Mouse (Mus musculus) testis, adult 2 months (tissue): Measurements from ENCODE around the gene Gbp2b.

ENCODE experiments used
- CTCF ChIP-seq: fragments of 200-500 bp; IDR thresholded peaks from 2 replicates; pipeline ENCODE4 v1.5.1; 2012; ENCODE audit warnings: low read depth, mild to moderate bottlenecking, inconsistent platforms, low read length, moderate library complexity; ENCODE audit not compliant: control insufficient read depth, insufficient read depth, insufficient replicate concordance
- POLR2A ChIP-seq: fragments of 200-500 bp; IDR thresholded peaks from 2 replicates; pipeline ENCODE4 v1.6.1; 2012; ENCODE audit warnings: low read depth, mild to moderate bottlenecking, inconsistent platforms, low read length, moderate library complexity; ENCODE audit not compliant: control insufficient read depth

DNA sequence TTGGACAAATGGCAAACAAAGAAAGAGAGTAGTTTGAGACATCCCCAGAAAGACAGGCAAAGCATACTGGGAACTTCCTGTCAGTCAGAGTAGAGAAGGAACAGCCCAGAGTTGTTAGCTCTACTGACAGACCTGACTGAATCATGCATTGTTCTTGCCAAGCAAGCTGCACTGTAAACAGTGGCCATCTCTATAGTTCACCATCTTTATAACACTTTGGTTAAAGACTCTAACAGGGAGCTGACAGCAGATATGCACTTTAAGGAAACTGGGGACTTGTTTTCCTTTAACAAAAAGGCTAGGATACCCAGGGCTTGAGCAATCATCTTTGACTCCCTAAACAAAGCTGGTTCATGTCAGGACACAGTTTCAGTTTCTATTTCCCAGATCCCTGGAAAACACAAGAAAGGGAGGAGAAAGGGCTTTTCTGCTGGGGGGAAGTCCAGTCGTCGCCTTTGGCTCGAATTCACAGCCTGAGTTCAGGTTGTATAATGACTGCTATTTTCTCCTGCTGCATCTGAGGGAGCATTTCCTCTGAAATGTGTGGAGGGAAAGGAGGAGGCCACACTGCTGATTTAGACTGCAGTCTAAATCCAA is 34.9 kb upstream of the Gbp2b start, which contains the start of gene Gbp3:
- TF ChIP-seq POLR2A, result no peak
- TF ChIP-seq CTCF, result no peak
